Mouse (Mus musculus) E14TG2a.4 (cell line): Measurements from ENCODE around the gene Sowahd.
A peak's percentile ranks its signal among the peaks of the same experiment; 100 is the strongest.

ENCODE experiments used
- H3K27me3 ChIP-seq: 2 replicates; pipeline ENCODE4 v1.6.1; 2014; ENCODE audit warnings: low read length, control low read depth; ENCODE audit not compliant: insufficient read depth
- H3K36me3 ChIP-seq: 2 replicates; pipeline ENCODE4 v1.6.1; 2014; ENCODE audit warnings: low read length, control low read depth; ENCODE audit not compliant: insufficient read depth
- H3K4me1 ChIP-seq: replicated peaks from 2 replicates; pipeline ENCODE4 v1.6.1; 2014; ENCODE audit warnings: low read depth, low read length, control low read depth
- H3K4me3 ChIP-seq: replicated peaks from 2 replicates; pipeline ENCODE4 v1.5.1; 2014; ENCODE audit warnings: mild to moderate bottlenecking, low read length
- H3K9me3 ChIP-seq: 2 replicates; pipeline ENCODE4 v1.6.1; 2014; ENCODE audit warnings: low read length, control low read depth
- CTCF ChIP-seq: conservative IDR thresholded peaks from 2 replicates; pipeline ENCODE4 v1.5.1; 2014; ENCODE audit warnings: low read length
- NANOG ChIP-seq: IDR thresholded peaks from 2 replicates; pipeline ENCODE4 v1.6.1; 2014; ENCODE audit warnings: borderline replicate concordance, low read length, mixed read lengths
- POU5F1 ChIP-seq: IDR thresholded peaks from 2 replicates; pipeline ENCODE4 v1.6.1; 2014; ENCODE audit warnings: low read length, borderline replicate concordance

Gene Sowahd

GRCm38 (mm10) chrX:37084318-37084926, 35.8 kb downstream of the Sowahd start:
- Histone ChIP-seq H3K27me3 (no peaks in the 10 kb centered on the region), H3K4me3 (peak overlapping the region; percentile 89), H3K4me1 (peaks cover 16% of the 10 kb centered on the region; the same call in 1 of the 2 replicates), H3K36me3 (peaks cover 34% of the 10 kb centered on the region), H3K9me3 (no peaks in the 10 kb centered on the region)
- TF ChIP-seq NANOG (no peak), POU5F1 (no peak), CTCF (no peak)

- peaks cover 34% of the 10 kb centered on the region for H3K36me3 ChIP-seq
- H3K9me3 ChIP-seq, result no peaks in the 10 kb centered on the region
- no peaks in the 10 kb centered on the region for H3K27me3 ChIP-seq
- peak within 1 kb of the TSS; percentile 89 for H3K4me3 ChIP-seq
- TF ChIP-seq POU5F1 (no peak), NANOG (no peak), CTCF (no peak)
- peaks cover 11% of the 10 kb centered on the region; the same call in 1 of the 2 replicates for H3K4me1 ChIP-seq
Measured at GRCm38 (mm10) chrX:37084927-37085660, 36.4 kb downstream of the Sowahd start, which contains the start of gene Rpl39. Gene Rpl39, minus strand, starts transcription at chrX:37085402.

GRCm38 (mm10) chrX:37085665-37086064, 37.0 kb downstream of the Sowahd start:
- H3K4me3 ChIP-seq, result peak overlapping the region; percentile 89
- H3K36me3 ChIP-seq, result peaks cover 33% of the 10 kb centered on the region
- no peaks in the 10 kb centered on the region for H3K9me3 ChIP-seq
- no peak for TF ChIP-seq NANOG
- TF ChIP-seq CTCF, result no peak
- no peak for TF ChIP-seq POU5F1
- no peaks in the 10 kb centered on the region for H3K27me3 ChIP-seq
- peaks cover 10% of the 10 kb centered on the region; the same call in 1 of the 2 replicates for H3K4me1 ChIP-seq

- Histone ChIP-seq H3K36me3 (peaks cover 29% of the 10 kb centered on the region), H3K27me3 (no peaks in the 10 kb centered on the region)
- TF ChIP-seq CTCF, result no peak
- TF ChIP-seq POU5F1, result no peak
Measured at GRCm38 (mm10) chrX:37088778-37089177, 40.1 kb downstream of the Sowahd start.

GRCm38 (mm10) chrX:37091457-37091856, 42.8 kb downstream of the Sowahd start:
- no peak for TF ChIP-seq POU5F1
- TF ChIP-seq CTCF, result no peak
- TF ChIP-seq NANOG, result no peak
- Histone ChIP-seq H3K36me3 (peaks cover 40% of the 10 kb centered on the region), H3K27me3 (no peaks in the 10 kb centered on the region), H3K9me3 (no peaks in the 10 kb centered on the region), H3K4me3 (no peak overlapping the region), H3K4me1 (peaks cover 5% of the 10 kb centered on the region; the same call in 1 of the 2 replicates)

More at GRCm38 (mm10) chrX:37088778-37089177, 40.1 kb downstream of the Sowahd start:
- no peak overlapping the region for H3K4me3 ChIP-seq
- no peaks in the 10 kb centered on the region for H3K9me3 ChIP-seq
- peaks cover 10% of the 10 kb centered on the region; the same call in 1 of the 2 replicates for H3K4me1 ChIP-seq

- peaks cover 73% of the 10 kb centered on the region for H3K36me3 ChIP-seq
- no peaks in the 10 kb centered on the region for H3K4me1 ChIP-seq
- H3K4me3 ChIP-seq, result no peak overlapping the region
- H3K27me3 ChIP-seq, result no peaks in the 10 kb centered on the region
- TF ChIP-seq POU5F1 (no peak), CTCF (no peak), NANOG (no peak)
- H3K9me3 ChIP-seq, result no peaks in the 10 kb centered on the region
Measured at GRCm38 (mm10) chrX:37095106-37095768, 46.6 kb downstream of the Sowahd start.

GRCm38 (mm10) chrX:37098681-37099080, 50.0 kb downstream of the Sowahd start:
- H3K27me3 ChIP-seq, result no peaks in the 10 kb centered on the region
- H3K9me3 ChIP-seq, result no peaks in the 10 kb centered on the region
- TF ChIP-seq NANOG (no peak), POU5F1 (no peak), CTCF (no peak)
- H3K36me3 ChIP-seq, result peaks cover 68% of the 10 kb centered on the region
- H3K4me1 ChIP-seq, result no peaks in the 10 kb centered on the region
- H3K4me3 ChIP-seq, result no peak overlapping the region
